Mouse (Mus musculus) testis, adult 2 months (tissue): Measurements from ENCODE around the gene Hebp2. TPM values are rescaled to one million over a fixed set of nuclear protein-coding genes. Genes with fewer than 3 reads are reported as not detected.

ENCODE experiments used
- H3K27ac ChIP-seq: fragments of 200-500 bp; 2 replicates; pipeline ENCODE4 v1.5.1; 2012; ENCODE audit warnings: low read depth, low read length; ENCODE audit not compliant: control insufficient read depth, insufficient read depth
- H3K27me3 ChIP-seq: fragments of 200-500 bp; 2 replicates; pipeline ENCODE4 v1.6.1; 2012; ENCODE audit warnings: mild to moderate bottlenecking, low read length, moderate library complexity; ENCODE audit not compliant: control insufficient read depth, insufficient read depth
- H3K36me3 ChIP-seq: fragments of 200-500 bp; 2 replicates; pipeline ENCODE4 v1.6.1; 2012; ENCODE audit warnings: mild to moderate bottlenecking, low read length; ENCODE audit not compliant: control insufficient read depth, insufficient read depth
- H3K4me1 ChIP-seq: fragments of 200-500 bp; 2 replicates; pipeline ENCODE4 v1.6.1; 2012; ENCODE audit warnings: low read length; ENCODE audit not compliant: control insufficient read depth, insufficient read depth
- H3K4me3 ChIP-seq: fragments of 200-500 bp; 2 replicates; pipeline ENCODE4 v1.5.1; 2012; ENCODE audit warnings: low read depth, mild to moderate bottlenecking, low read length, moderate library complexity, mixed read lengths; ENCODE audit not compliant: control insufficient read depth
- CTCF ChIP-seq: fragments of 200-500 bp; IDR thresholded peaks from 2 replicates; pipeline ENCODE4 v1.5.1; 2012; ENCODE audit warnings: low read depth, mild to moderate bottlenecking, inconsistent platforms, low read length, moderate library complexity; ENCODE audit not compliant: control insufficient read depth, insufficient read depth, insufficient replicate concordance
- POLR2A ChIP-seq: fragments of 200-500 bp; IDR thresholded peaks from 2 replicates; pipeline ENCODE4 v1.6.1; 2012; ENCODE audit warnings: low read depth, mild to moderate bottlenecking, inconsistent platforms, low read length, moderate library complexity; ENCODE audit not compliant: control insufficient read depth
- polyA plus RNA-seq: library from polyadenylated mRNA; depleted of rRNA; stranded (reverse); fragments of >200 nt; gene quantifications from 2 replicates; pipeline ENCODE4 v1.2.3, GENCODE M21; 2012

Hebp2 gene
- polyA plus RNA-seq, 1 experiment, result 2.6 TPM

DNA sequence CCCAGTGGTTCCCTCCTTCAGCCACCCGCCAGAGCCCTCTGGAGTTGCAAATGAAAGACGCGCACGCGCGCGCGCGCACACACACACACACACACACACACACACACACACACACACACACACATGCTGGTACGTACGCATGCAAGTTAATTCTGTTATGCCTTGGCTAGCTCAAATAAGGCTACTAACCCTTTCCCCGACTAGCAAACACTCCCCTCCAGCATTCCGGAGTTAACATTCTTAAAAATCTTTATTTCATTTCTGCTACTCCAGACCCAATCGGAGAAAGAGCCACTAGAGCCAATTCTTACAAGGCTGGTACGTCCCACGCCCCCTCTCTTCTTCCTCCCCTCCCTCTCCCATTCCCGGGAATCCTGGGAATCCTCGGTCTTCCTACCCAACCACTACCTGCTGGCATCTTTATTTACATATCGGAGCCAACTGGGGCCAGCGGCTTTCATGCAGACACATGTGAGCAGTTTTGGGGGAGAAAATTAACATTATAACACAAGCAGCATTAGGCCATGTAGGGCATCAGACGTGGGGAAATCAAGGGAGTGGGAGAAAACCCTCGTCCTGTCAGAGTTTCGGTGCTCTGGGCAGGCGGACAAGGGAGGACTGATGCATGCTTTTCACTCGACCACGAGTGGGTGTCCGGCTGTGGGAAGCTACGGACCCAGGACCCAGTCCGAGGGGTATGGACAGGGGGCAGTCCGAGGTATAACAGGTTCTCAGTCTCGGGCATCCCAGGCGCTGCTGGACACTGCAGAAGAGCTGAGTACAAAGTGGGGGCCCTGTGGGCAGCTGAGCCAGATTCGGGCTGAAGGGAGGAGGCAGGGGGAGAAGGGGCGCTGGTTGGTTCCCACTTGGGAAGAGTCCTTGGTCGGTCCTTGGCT is 3.7 kb upstream of the Hebp2 start:
- H3K27me3 ChIP-seq, result no peaks in the 10 kb centered on the region
- H3K27ac ChIP-seq, result no peak overlapping the region
- H3K4me1 ChIP-seq, result peaks cover 6% of the 10 kb centered on the region
- H3K4me3 ChIP-seq, result peak overlapping the region; percentile 39
- H3K36me3 ChIP-seq, result no peaks in the 10 kb centered on the region
- TF ChIP-seq POLR2A, result no peak
- TF ChIP-seq CTCF, result no peak

GRCm38 (mm10) chr10:18547381-18547780 is 1.5 kb upstream of the Hebp2 start:
- no peaks in the 10 kb centered on the region for H3K36me3 ChIP-seq
- H3K4me1 ChIP-seq, result peaks cover 6% of the 10 kb centered on the region
- H3K27ac ChIP-seq, result no peak overlapping the region
- TF ChIP-seq POLR2A, result no peak
- TF ChIP-seq CTCF, result no peak
- no peaks in the 10 kb centered on the region for H3K27me3 ChIP-seq
- H3K4me3 ChIP-seq, result no peak overlapping the region

GRCm38 (mm10) chr10:18545309-18545708 is 567 bp downstream of the Hebp2 start:
- Histone ChIP-seq H3K27ac (peak overlapping the region; percentile 33), H3K4me3 (peak overlapping the region; percentile 69), H3K36me3 (no peaks in the 10 kb centered on the region), H3K27me3 (no peaks in the 10 kb centered on the region), H3K4me1 (peaks cover 6% of the 10 kb centered on the region)
- TF ChIP-seq POLR2A (no peak), CTCF (no peak)

DNA sequence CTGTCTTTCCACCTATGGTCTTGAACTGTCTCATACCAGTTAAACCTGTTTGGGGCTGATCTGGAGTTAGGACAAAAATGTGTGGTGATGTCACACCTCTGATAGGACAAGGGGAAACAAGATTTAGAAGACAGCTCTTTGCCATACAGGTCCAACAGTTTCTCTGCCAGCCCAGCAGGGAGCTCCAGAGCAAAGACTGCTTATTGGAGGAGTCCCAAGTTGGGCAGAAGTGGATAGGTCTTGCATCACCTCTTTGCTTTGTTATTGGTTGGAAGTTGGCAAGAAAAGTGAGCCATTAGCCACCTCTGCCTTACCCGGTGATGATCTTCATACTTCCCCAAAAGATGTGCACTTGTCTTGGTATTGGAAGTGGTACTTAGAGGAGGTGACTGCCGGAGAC is 9.0 kb downstream of the Hebp2 start:
- Histone ChIP-seq H3K4me1 (peaks cover 4% of the 10 kb centered on the region), H3K27me3 (no peaks in the 10 kb centered on the region), H3K36me3 (no peaks in the 10 kb centered on the region), H3K4me3 (no peak overlapping the region), H3K27ac (no peak overlapping the region)
- TF ChIP-seq POLR2A, result no peak
- no peak for TF ChIP-seq CTCF

- H3K27me3 ChIP-seq, result no peaks in the 10 kb centered on the region
- H3K27ac ChIP-seq, result no peak overlapping the region
- H3K4me3 ChIP-seq, result peak overlapping the region; percentile 45
- H3K36me3 ChIP-seq, result no peaks in the 10 kb centered on the region
- H3K4me1 ChIP-seq, result peaks cover 7% of the 10 kb centered on the region
- TF ChIP-seq POLR2A (no peak), CTCF (no peak)
These were observed 13.6 kb downstream of the Hebp2 start for GRCm38 (mm10) chr10:18532293-18532692.

DNA sequence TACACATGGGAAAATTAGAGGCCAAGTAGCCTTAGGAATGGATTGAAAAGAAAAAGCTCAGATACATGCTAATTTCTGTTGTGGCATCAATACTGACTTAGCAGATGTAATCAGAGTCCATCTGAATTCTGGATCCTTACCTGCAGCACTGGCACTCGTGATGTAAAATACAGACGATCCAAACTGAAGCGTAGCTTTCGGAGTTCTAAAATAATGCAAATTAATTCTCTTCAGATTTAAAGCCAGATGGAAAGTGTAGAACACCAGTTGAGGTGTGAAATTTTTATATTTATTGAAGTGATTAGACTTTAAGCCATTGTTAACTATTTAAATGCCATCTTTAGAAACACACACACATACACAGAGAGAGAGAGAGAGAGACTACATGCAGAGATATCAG is 15.7 kb downstream of the Hebp2 start:
- no peaks in the 10 kb centered on the region; the same call in 1 of the 2 replicates for H3K27me3 ChIP-seq
- H3K27ac ChIP-seq, result no peak overlapping the region
- peaks cover 16% of the 10 kb centered on the region for H3K4me1 ChIP-seq
- no peaks in the 10 kb centered on the region for H3K36me3 ChIP-seq
- TF ChIP-seq POLR2A, result no peak
- TF ChIP-seq CTCF, result no peak
- no peak overlapping the region for H3K4me3 ChIP-seq

DNA sequence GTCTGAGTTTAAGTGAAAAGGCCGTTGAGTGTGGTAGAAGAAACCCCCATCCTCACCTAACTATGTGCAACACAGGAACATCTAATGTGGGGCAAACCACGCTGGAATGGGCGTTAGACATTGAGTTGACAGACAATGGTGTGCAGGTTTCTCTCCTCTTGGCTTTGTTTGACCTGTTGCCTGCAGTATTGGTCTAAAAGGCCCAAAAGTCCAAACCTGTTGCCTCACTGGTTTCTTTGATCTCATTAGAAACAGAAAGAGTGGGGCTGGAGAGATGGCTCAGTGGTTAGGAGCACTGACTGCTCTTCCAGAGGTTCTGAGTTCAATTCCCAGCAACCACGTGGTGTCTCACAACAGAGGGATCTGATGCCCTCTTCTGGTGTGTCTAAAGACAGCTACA is 16.7 kb downstream of the Hebp2 start:
- Histone ChIP-seq H3K4me3 (no peak overlapping the region), H3K36me3 (no peaks in the 10 kb centered on the region), H3K4me1 (peaks cover 18% of the 10 kb centered on the region), H3K27me3 (no peaks in the 10 kb centered on the region; the same call in 1 of the 2 replicates), H3K27ac (no peak overlapping the region)
- no peak for TF ChIP-seq CTCF
- no peak for TF ChIP-seq POLR2A
